Mouse (Mus musculus): Measurements from ENCODE around the gene Stra6. TPM values are rescaled to one million over a fixed set of nuclear protein-coding genes. Genes with fewer than 3 reads are reported as not detected.
A peak's percentile ranks its signal among the peaks of the same experiment; 100 is the strongest.

Stra6 gene
- polyA plus RNA-seq, 1 experiment from 2014 or later = 21.8 TPM

GRCm38 (mm10) chr9:58029635-58030034, 34.0 kb upstream of the Stra6 start:
- Histone ChIP-seq H3K9me3 (ENCODE audit: control insufficient read depth, low read length) (no peaks in the 10 kb centered on the region), H3K27ac (ENCODE audit: low read depth, low read length) (no peak overlapping the region), H3K36me3 (ENCODE audit: control insufficient read depth, insufficient read depth, low read length) (no peaks in the 10 kb centered on the region), H3K4me1 (replicated peaks; ENCODE audit: control insufficient read depth, insufficient read depth, low read length) (no peaks in the 10 kb centered on the region), H3K9ac (ENCODE audit: low read length) (no peak overlapping the region), H3K4me2 (ENCODE audit: low read depth, low read length, severe bottlenecking) (no peak overlapping the region), H3K4me3 (ENCODE audit: low read depth, low read length) (no peak overlapping the region), H3K27me3 (ENCODE audit: control insufficient read depth, insufficient read depth, low read length) (no peaks in the 10 kb centered on the region)
- DNase-seq (ENCODE audit: low spot score) = no peak
- WGBS = 89% methylated on average over 6 of the region's 6 CpGs
- ATAC-seq (replicated peaks; ENCODE audit: low FRiP score) = no peak

- no peaks in the 10 kb centered on the region for H3K4me1 ChIP-seq (replicated peaks; ENCODE audit: control insufficient read depth, insufficient read depth, low read length)
- no peaks in the 10 kb centered on the region for H3K27me3 ChIP-seq (ENCODE audit: control insufficient read depth, insufficient read depth, low read length)
- no peaks in the 10 kb centered on the region for H3K9me3 ChIP-seq (ENCODE audit: control insufficient read depth, low read length)
- 79% methylated on average over 5 of the region's 5 CpGs for WGBS
- H3K27ac ChIP-seq (ENCODE audit: low read depth, low read length) = no peak overlapping the region
- H3K36me3 ChIP-seq (ENCODE audit: control insufficient read depth, insufficient read depth, low read length) = no peaks in the 10 kb centered on the region
- H3K9ac ChIP-seq (ENCODE audit: low read length) = no peak overlapping the region
- DNase-seq (ENCODE audit: low spot score) = no peak
- ATAC-seq (replicated peaks; ENCODE audit: low FRiP score) = no peak
- no peak overlapping the region for H3K4me3 ChIP-seq (ENCODE audit: low read depth, low read length)
- H3K4me2 ChIP-seq (ENCODE audit: low read depth, low read length, severe bottlenecking) = no peak overlapping the region
Observed at GRCm38 (mm10) chr9:58031895-58032294, 31.7 kb upstream of the Stra6 start.

GRCm38 (mm10) chr9:58035519-58035918, 28.1 kb upstream of the Stra6 start:
- Histone ChIP-seq H3K4me3 (ENCODE audit: low read depth, low read length) (no peak overlapping the region), H3K9me3 (ENCODE audit: control insufficient read depth, low read length) (no peaks in the 10 kb centered on the region), H3K27me3 (ENCODE audit: control insufficient read depth, insufficient read depth, low read length) (0 out of 2 replicates have a peak, but pooled peaks cover 3% of the 10 kb centered on the region), H3K4me2 (ENCODE audit: low read depth, low read length, severe bottlenecking) (no peak overlapping the region), H3K36me3 (ENCODE audit: control insufficient read depth, insufficient read depth, low read length) (no peaks in the 10 kb centered on the region), H3K27ac (ENCODE audit: low read depth, low read length) (no peak overlapping the region), H3K9ac (ENCODE audit: low read length) (no peak overlapping the region), H3K4me1 (replicated peaks; ENCODE audit: control insufficient read depth, insufficient read depth, low read length) (peaks cover 10% of the 10 kb centered on the region)
- DNase-seq (ENCODE audit: low spot score) = no peak
- 81% methylated on average over 2 of the region's 2 CpGs for WGBS
- ATAC-seq (replicated peaks; ENCODE audit: low FRiP score) = no peak

GRCm38 (mm10) chr9:58035951-58036698, 27.5 kb upstream of the Stra6 start:
- DNase-seq (ENCODE audit: low spot score) (no peak), ATAC-seq (replicated peaks; ENCODE audit: low FRiP score) (no peak)
- no peak overlapping the region for H3K9ac ChIP-seq (ENCODE audit: low read length)
- no peak overlapping the region for H3K4me3 ChIP-seq (ENCODE audit: low read depth, low read length)
- no peaks in the 10 kb centered on the region for H3K9me3 ChIP-seq (ENCODE audit: control insufficient read depth, low read length)
- H3K36me3 ChIP-seq (ENCODE audit: control insufficient read depth, insufficient read depth, low read length) = no peaks in the 10 kb centered on the region
- peaks cover 16% of the 10 kb centered on the region for H3K4me1 ChIP-seq (replicated peaks; ENCODE audit: control insufficient read depth, insufficient read depth, low read length)
- WGBS = 74% methylated on average over 7 of the region's 7 CpGs
- no peak overlapping the region for H3K4me2 ChIP-seq (ENCODE audit: low read depth, low read length, severe bottlenecking)
- no peak overlapping the region for H3K27ac ChIP-seq (ENCODE audit: low read depth, low read length)
- H3K27me3 ChIP-seq (ENCODE audit: control insufficient read depth, insufficient read depth, low read length) = 0 out of 2 replicates have a peak, but pooled peaks cover 3% of the 10 kb centered on the region

- Histone ChIP-seq H3K27ac (ENCODE audit: low read depth, low read length) (no peak overlapping the region), H3K9me3 (ENCODE audit: control insufficient read depth, low read length) (no peaks in the 10 kb centered on the region)
Observed at GRCm38 (mm10) chr9:58036961-58037360, 26.6 kb upstream of the Stra6 start.

GRCm38 (mm10) chr9:58038500-58039168, 25.0 kb upstream of the Stra6 start:
- Histone ChIP-seq H3K4me3 (ENCODE audit: low read depth, low read length) (no peak overlapping the region), H3K9me3 (ENCODE audit: control insufficient read depth, low read length) (no peaks in the 10 kb centered on the region), H3K4me1 (replicated peaks; ENCODE audit: control insufficient read depth, insufficient read depth, low read length) (peaks cover 39% of the 10 kb centered on the region), H3K9ac (ENCODE audit: low read length) (0 out of 2 replicates have a peak overlapping the region, but pooled peaks have one; percentile 17), H3K27me3 (ENCODE audit: control insufficient read depth, insufficient read depth, low read length) (0 out of 2 replicates have a peak, but pooled peaks cover 3% of the 10 kb centered on the region), H3K4me2 (ENCODE audit: low read depth, low read length, severe bottlenecking) (no peak overlapping the region), H3K36me3 (ENCODE audit: control insufficient read depth, insufficient read depth, low read length) (no peaks in the 10 kb centered on the region), H3K27ac (ENCODE audit: low read depth, low read length) (no peak overlapping the region; the same call in 1 of the 2 replicates)
- ATAC-seq (replicated peaks; ENCODE audit: low FRiP score) (peak; percentile 65), DNase-seq (ENCODE audit: low spot score) (peak; percentile 89)
- WGBS = 23% methylated on average over 19 of the region's 19 CpGs

More at GRCm38 (mm10) chr9:58036961-58037360, 26.6 kb upstream of the Stra6 start:
- Histone ChIP-seq H3K4me1 (replicated peaks; ENCODE audit: control insufficient read depth, insufficient read depth, low read length) (peaks cover 24% of the 10 kb centered on the region), H3K4me2 (ENCODE audit: low read depth, low read length, severe bottlenecking) (no peak overlapping the region), H3K4me3 (ENCODE audit: low read depth, low read length) (no peak overlapping the region), H3K27me3 (ENCODE audit: control insufficient read depth, insufficient read depth, low read length) (0 out of 2 replicates have a peak, but pooled peaks cover 3% of the 10 kb centered on the region), H3K36me3 (ENCODE audit: control insufficient read depth, insufficient read depth, low read length) (no peaks in the 10 kb centered on the region), H3K9ac (ENCODE audit: low read length) (no peak overlapping the region)
- WGBS = 79% methylated on average over 4 of the region's 4 CpGs
- DNase-seq (ENCODE audit: low spot score) = no peak
- no peak for ATAC-seq (replicated peaks; ENCODE audit: low FRiP score)

GRCm38 (mm10) chr9:58040977-58041376, 22.6 kb upstream of the Stra6 start:
- H3K9ac ChIP-seq (ENCODE audit: low read length) = peak overlapping the region; percentile 33
- 7% methylated on average over 4 of the region's 4 CpGs for WGBS

GRCm38 (mm10) chr9:58042391-58042790, 21.2 kb upstream of the Stra6 start:
- Histone ChIP-seq H3K4me2 (ENCODE audit: low read depth, low read length, severe bottlenecking) (no peak overlapping the region), H3K9ac (ENCODE audit: low read length) (peak overlapping the region; percentile 5), H3K36me3 (ENCODE audit: control insufficient read depth, insufficient read depth, low read length) (no peaks in the 10 kb centered on the region), H3K4me1 (replicated peaks; ENCODE audit: control insufficient read depth, insufficient read depth, low read length) (peaks cover 69% of the 10 kb centered on the region), H3K27me3 (ENCODE audit: control insufficient read depth, insufficient read depth, low read length) (peaks cover 6% of the 10 kb centered on the region; the same call in 1 of the 2 replicates), H3K9me3 (ENCODE audit: control insufficient read depth, low read length) (no peaks in the 10 kb centered on the region), H3K27ac (ENCODE audit: low read depth, low read length) (peak overlapping the region; percentile 84), H3K4me3 (ENCODE audit: low read depth, low read length) (no peak overlapping the region)
- ATAC-seq (replicated peaks; ENCODE audit: low FRiP score) (no peak), DNase-seq (ENCODE audit: low spot score) (no peak)
- 11% methylated on average over 10 of the region's 10 CpGs for WGBS

More at GRCm38 (mm10) chr9:58040977-58041376, 22.6 kb upstream of the Stra6 start:
- DNase-seq (ENCODE audit: low spot score) (peak; percentile 84), ATAC-seq (replicated peaks; ENCODE audit: low FRiP score) (peak; percentile 70)
- H3K27me3 ChIP-seq (ENCODE audit: control insufficient read depth, insufficient read depth, low read length) = 0 out of 2 replicates have a peak, but pooled peaks cover 3% of the 10 kb centered on the region
- H3K4me1 ChIP-seq (replicated peaks; ENCODE audit: control insufficient read depth, insufficient read depth, low read length) = peaks cover 60% of the 10 kb centered on the region
- no peaks in the 10 kb centered on the region for H3K9me3 ChIP-seq (ENCODE audit: control insufficient read depth, low read length)
- H3K4me2 ChIP-seq (ENCODE audit: low read depth, low read length, severe bottlenecking) = no peak overlapping the region
- H3K27ac ChIP-seq (ENCODE audit: low read depth, low read length) = peak overlapping the region; percentile 84
- H3K4me3 ChIP-seq (ENCODE audit: low read depth, low read length) = no peak overlapping the region
- H3K36me3 ChIP-seq (ENCODE audit: control insufficient read depth, insufficient read depth, low read length) = no peaks in the 10 kb centered on the region
